Mouse (Mus musculus): ENCODE data around the gene Gm10775. TPM values are rescaled to one million over a fixed set of nuclear protein-coding genes. Genes with fewer than 3 reads are reported as not detected.
A peak's percentile ranks its signal among the peaks of the same experiment; 100 is the strongest.

Gm10775 gene
- not detected in 2 replicates for polyA plus RNA-seq (2014; fragmentation: Nextera tagmentation; extraction: Ambion mirVana)

GRCm38 (mm10) chr13:65259239-65259638 is at the start of gene Gm10775:
Gene Gm10775, plus strand, starts transcription at chr13:65259539.
- no peaks in the 10 kb centered on the region for H3K4me1 ChIP-seq (replicated peaks; ENCODE audit: control insufficient read depth, insufficient read depth, low read length)
- H3K4me3 ChIP-seq (ENCODE audit: low read depth, low read length) = peak within 1 kb of the TSS; percentile 15; the same call in 1 of the 2 replicates
- ATAC-seq (replicated peaks; ENCODE audit: low FRiP score) (no peak), DNase-seq (ENCODE audit: low spot score) (no peak)
- WGBS = 41% methylated on average over 29 of the region's 29 CpGs
- no peak within 1 kb of the TSS for H3K27ac ChIP-seq (ENCODE audit: low read depth, low read length)
- H3K36me3 ChIP-seq (ENCODE audit: control insufficient read depth, insufficient read depth, low read length) = peaks cover 19% of the 10 kb centered on the region; the same call in 1 of the 2 replicates
- peak within 1 kb of the TSS; percentile 49 for H3K4me2 ChIP-seq
- H3K27me3 ChIP-seq (replicated peaks; ENCODE audit: control insufficient read depth, insufficient read depth, low read length) = peaks cover 3% of the 10 kb centered on the region
- H3K9ac ChIP-seq (ENCODE audit: low read depth, low read length) = no peak within 1 kb of the TSS
- H3K9me3 ChIP-seq (ENCODE audit: control insufficient read depth, low read length) = peaks cover 32% of the 10 kb centered on the region

DNA sequence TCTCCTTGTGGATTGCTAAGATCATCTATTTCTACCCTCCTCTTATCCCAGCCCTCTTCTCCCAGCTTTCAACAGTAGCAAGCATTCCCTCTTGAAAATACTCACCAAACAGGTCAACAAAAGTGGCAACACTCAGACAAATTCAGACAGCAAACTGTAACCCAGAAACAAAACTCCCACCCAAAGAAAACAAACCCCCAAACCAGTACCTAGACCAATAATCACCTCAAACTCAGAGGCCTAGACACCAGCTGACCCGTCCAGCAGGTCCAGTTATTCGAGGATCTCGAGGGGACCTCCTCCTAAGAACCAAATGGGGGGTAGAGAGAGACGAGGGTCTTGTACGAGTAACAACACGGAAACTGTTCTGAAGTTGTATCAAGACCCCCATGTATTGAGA is 33.4 kb upstream of the Gm10775 start:
- 46% methylated on average over 6 of the region's 6 CpGs for WGBS
- H3K36me3 ChIP-seq (ENCODE audit: control insufficient read depth, insufficient read depth, low read length) = no peaks in the 10 kb centered on the region

GRCm38 (mm10) chr13:65226657-65227056 is 32.7 kb upstream of the Gm10775 start:
- Histone ChIP-seq H3K27me3 (replicated peaks; ENCODE audit: control insufficient read depth, insufficient read depth, low read length) (no peaks in the 10 kb centered on the region), H3K4me3 (ENCODE audit: low read depth, low read length) (no peak overlapping the region)
- no peak for ATAC-seq (replicated peaks; ENCODE audit: low FRiP score)

More for the DNA sequence above, 33.4 kb upstream of the Gm10775 start:
- H3K27ac ChIP-seq (ENCODE audit: low read depth, low read length) = no peak overlapping the region
- no peak overlapping the region for H3K4me3 ChIP-seq (ENCODE audit: low read depth, low read length)
- ATAC-seq (replicated peaks; ENCODE audit: low FRiP score) = no peak
- H3K9ac ChIP-seq (ENCODE audit: low read depth, low read length) = no peak overlapping the region
- DNase-seq (ENCODE audit: low spot score) = no peak
- H3K4me1 ChIP-seq (replicated peaks; ENCODE audit: control insufficient read depth, insufficient read depth, low read length) = no peaks in the 10 kb centered on the region
- no peaks in the 10 kb centered on the region for H3K27me3 ChIP-seq (replicated peaks; ENCODE audit: control insufficient read depth, insufficient read depth, low read length)
- H3K4me2 ChIP-seq = no peak overlapping the region
- H3K9me3 ChIP-seq (ENCODE audit: control insufficient read depth, low read length) = no peaks in the 10 kb centered on the region

GRCm38 (mm10) chr13:65237211-65237610 is 22.1 kb upstream of the Gm10775 start:
- Histone ChIP-seq H3K27me3 (replicated peaks; ENCODE audit: control insufficient read depth, insufficient read depth, low read length) (no peaks in the 10 kb centered on the region), H3K4me2 (no peak overlapping the region), H3K36me3 (ENCODE audit: control insufficient read depth, insufficient read depth, low read length) (no peaks in the 10 kb centered on the region), H3K4me3 (ENCODE audit: low read depth, low read length) (no peak overlapping the region), H3K9ac (ENCODE audit: low read depth, low read length) (no peak overlapping the region), H3K27ac (ENCODE audit: low read depth, low read length) (no peak overlapping the region), H3K9me3 (ENCODE audit: control insufficient read depth, low read length) (peaks cover 4% of the 10 kb centered on the region), H3K4me1 (replicated peaks; ENCODE audit: control insufficient read depth, insufficient read depth, low read length) (no peaks in the 10 kb centered on the region; the same call in 1 of the 2 replicates)
- DNase-seq (ENCODE audit: low spot score) = no peak
- ATAC-seq (replicated peaks; ENCODE audit: low FRiP score) = no peak
- 71% methylated on average over 9 of the region's 9 CpGs for WGBS

More at GRCm38 (mm10) chr13:65226657-65227056, 32.7 kb upstream of the Gm10775 start:
- Histone ChIP-seq H3K4me2 (no peak overlapping the region), H3K9ac (ENCODE audit: low read depth, low read length) (no peak overlapping the region), H3K9me3 (ENCODE audit: control insufficient read depth, low read length) (no peaks in the 10 kb centered on the region), H3K4me1 (replicated peaks; ENCODE audit: control insufficient read depth, insufficient read depth, low read length) (no peaks in the 10 kb centered on the region), H3K36me3 (ENCODE audit: control insufficient read depth, insufficient read depth, low read length) (no peaks in the 10 kb centered on the region), H3K27ac (ENCODE audit: low read depth, low read length) (no peak overlapping the region)
- DNase-seq (ENCODE audit: low spot score) = no peak
- WGBS = 73% methylated on average over 2 of the region's 2 CpGs

DNA sequence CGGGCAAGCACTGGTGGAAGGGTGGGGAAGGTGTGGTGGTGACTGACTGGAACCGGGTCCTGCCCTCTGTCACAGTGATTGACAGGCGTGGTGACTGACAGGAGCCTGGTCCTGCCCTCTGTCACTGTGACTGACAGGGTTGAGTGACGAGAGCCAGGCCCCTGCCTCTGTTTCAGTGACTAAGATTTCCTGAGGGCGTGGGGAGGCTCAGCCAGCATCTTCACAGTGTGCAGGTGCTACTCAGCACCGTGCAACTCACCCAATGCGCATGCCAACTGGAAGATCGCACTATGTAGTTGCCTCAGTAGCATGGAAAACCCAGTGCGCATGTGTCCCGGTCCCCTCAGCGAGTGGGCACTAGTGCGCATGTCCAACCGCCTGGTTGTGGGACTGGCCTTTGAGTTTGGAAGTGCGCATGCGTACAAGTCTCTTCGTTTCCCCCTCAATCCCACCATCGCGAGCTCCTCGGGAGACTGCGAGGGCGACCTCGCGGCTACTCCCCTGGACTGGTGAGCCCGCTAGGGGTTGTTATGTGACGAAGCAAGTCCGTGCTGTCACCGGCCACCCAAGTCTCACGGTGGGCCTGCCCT is 18.7 kb upstream of the Gm10775 start:
- Histone ChIP-seq H3K9me3 (ENCODE audit: control insufficient read depth, low read length) (peaks cover 6% of the 10 kb centered on the region), H3K27ac (ENCODE audit: low read depth, low read length) (peak overlapping the region; percentile 89), H3K36me3 (ENCODE audit: control insufficient read depth, insufficient read depth, low read length) (peaks cover 2% of the 10 kb centered on the region), H3K4me2 (peak overlapping the region; percentile 87), H3K4me1 (replicated peaks; ENCODE audit: control insufficient read depth, insufficient read depth, low read length) (peaks cover 7% of the 10 kb centered on the region; the same call in 1 of the 2 replicates), H3K4me3 (ENCODE audit: low read depth, low read length) (peak overlapping the region; percentile 89), H3K27me3 (replicated peaks; ENCODE audit: control insufficient read depth, insufficient read depth, low read length) (no peaks in the 10 kb centered on the region), H3K9ac (ENCODE audit: low read depth, low read length) (peak overlapping the region; percentile 83)
- 2% methylated on average over 28 of the region's 28 CpGs for WGBS
- peak; percentile 91 for DNase-seq (ENCODE audit: low spot score)
- peak; percentile 89 for ATAC-seq (replicated peaks; ENCODE audit: low FRiP score)

DNA sequence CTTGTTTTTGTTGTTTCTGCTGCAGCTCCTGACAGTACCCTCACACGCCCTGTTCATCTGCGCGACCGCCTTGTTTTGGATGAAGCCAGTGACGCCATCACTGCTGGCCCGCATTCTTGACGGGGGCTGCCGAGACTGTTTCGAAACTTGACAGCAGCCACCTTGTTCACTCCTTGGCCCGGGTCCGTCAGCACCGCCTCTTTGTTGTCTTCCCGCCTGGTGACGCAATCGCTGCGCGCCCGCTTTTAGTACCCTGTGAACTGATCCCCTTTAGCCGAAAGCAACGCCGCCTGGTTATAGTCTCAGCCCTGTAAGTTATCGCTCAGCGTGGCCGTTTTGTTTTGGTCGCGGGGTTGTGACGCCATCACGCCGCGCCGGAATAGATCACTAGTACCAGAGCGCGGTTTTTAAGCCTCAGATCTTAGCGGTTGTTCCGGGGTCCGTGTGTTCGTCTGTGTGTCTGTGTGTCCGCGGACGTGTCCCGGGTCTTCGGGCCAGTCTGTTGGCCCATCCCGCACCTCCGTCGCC is 18.2 kb upstream of the Gm10775 start:
- H3K36me3 ChIP-seq (ENCODE audit: control insufficient read depth, insufficient read depth, low read length) = peaks cover 7% of the 10 kb centered on the region
- H3K4me2 ChIP-seq = peak overlapping the region; percentile 87
- peak overlapping the region; percentile 89 for H3K27ac ChIP-seq (ENCODE audit: low read depth, low read length)
- H3K4me3 ChIP-seq (ENCODE audit: low read depth, low read length) = peak overlapping the region; percentile 89
- peaks cover 7% of the 10 kb centered on the region; the same call in 1 of the 2 replicates for H3K4me1 ChIP-seq (replicated peaks; ENCODE audit: control insufficient read depth, insufficient read depth, low read length)
- H3K9ac ChIP-seq (ENCODE audit: low read depth, low read length) = peak overlapping the region; percentile 83
- DNase-seq (ENCODE audit: low spot score) (peak; percentile 94), ATAC-seq (replicated peaks; ENCODE audit: low FRiP score) (peak; percentile 80)
- no peaks in the 10 kb centered on the region for H3K27me3 ChIP-seq (replicated peaks; ENCODE audit: control insufficient read depth, insufficient read depth, low read length)
- peaks cover 10% of the 10 kb centered on the region for H3K9me3 ChIP-seq (ENCODE audit: control insufficient read depth, low read length)
- WGBS = under 1% methylated on average over 45 of the region's 45 CpGs

- ATAC-seq (replicated peaks; ENCODE audit: low FRiP score) = peak; percentile 30
- peak overlapping the region; percentile 89 for H3K4me3 ChIP-seq (ENCODE audit: low read depth, low read length)
- 1% methylated on average over 51 of the region's 51 CpGs for WGBS
- H3K9ac ChIP-seq (ENCODE audit: low read depth, low read length) = peak overlapping the region; percentile 83
- peak; percentile 57 for DNase-seq (ENCODE audit: low spot score)
- peaks cover 7% of the 10 kb centered on the region; the same call in 1 of the 2 replicates for H3K4me1 ChIP-seq (replicated peaks; ENCODE audit: control insufficient read depth, insufficient read depth, low read length)
- no peaks in the 10 kb centered on the region for H3K27me3 ChIP-seq (replicated peaks; ENCODE audit: control insufficient read depth, insufficient read depth, low read length)
- H3K36me3 ChIP-seq (ENCODE audit: control insufficient read depth, insufficient read depth, low read length) = peaks cover 7% of the 10 kb centered on the region
- peak overlapping the region; percentile 89 for H3K27ac ChIP-seq (ENCODE audit: low read depth, low read length)
- H3K4me2 ChIP-seq = peak overlapping the region; percentile 87
- H3K9me3 ChIP-seq (ENCODE audit: control insufficient read depth, low read length) = peaks cover 10% of the 10 kb centered on the region
Observed at GRCm38 (mm10) chr13:65241627-65242318, 17.6 kb upstream of the Gm10775 start.

DNA sequence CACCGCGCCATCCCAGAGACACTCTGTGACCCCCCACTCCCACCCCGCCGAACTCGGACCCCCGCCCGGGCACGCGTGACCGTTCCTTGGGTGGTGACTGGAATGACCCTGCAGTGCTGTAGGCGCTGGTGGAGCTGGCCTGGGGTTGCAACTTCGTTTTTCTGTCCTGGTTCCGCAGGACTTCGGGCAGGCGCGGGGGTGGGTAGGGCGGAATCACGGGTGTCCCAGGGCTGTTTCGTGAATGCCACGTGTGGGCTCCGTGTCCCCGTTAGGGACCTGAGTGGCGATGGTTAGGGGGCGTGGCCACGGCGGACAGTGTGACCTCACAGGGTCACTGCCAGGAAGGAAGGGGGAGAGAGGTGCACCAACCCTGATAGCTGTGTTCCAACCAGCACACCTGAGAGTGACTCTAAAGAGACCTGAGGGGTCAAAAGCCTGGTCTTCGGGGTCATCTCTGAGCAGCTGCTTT is 17.0 kb upstream of the Gm10775 start:
- Histone ChIP-seq H3K4me3 (ENCODE audit: low read depth, low read length) (peak overlapping the region; percentile 89), H3K9ac (ENCODE audit: low read depth, low read length) (no peak overlapping the region; the same call in 1 of the 2 replicates), H3K9me3 (ENCODE audit: control insufficient read depth, low read length) (peaks cover 8% of the 10 kb centered on the region), H3K27ac (ENCODE audit: low read depth, low read length) (no peak overlapping the region; the same call in 1 of the 2 replicates), H3K4me1 (replicated peaks; ENCODE audit: control insufficient read depth, insufficient read depth, low read length) (peaks cover 7% of the 10 kb centered on the region; the same call in 1 of the 2 replicates), H3K27me3 (replicated peaks; ENCODE audit: control insufficient read depth, insufficient read depth, low read length) (no peaks in the 10 kb centered on the region), H3K36me3 (ENCODE audit: control insufficient read depth, insufficient read depth, low read length) (peaks cover 7% of the 10 kb centered on the region), H3K4me2 (peak overlapping the region; percentile 87)
- DNase-seq (ENCODE audit: low spot score) (no peak), ATAC-seq (replicated peaks; ENCODE audit: low FRiP score) (no peak)
- 19% methylated on average over 27 of the region's 27 CpGs for WGBS
